Mouse (Mus musculus): Measurements from ENCODE around the gene Loxl3.
A peak's percentile ranks its signal among the peaks of the same experiment; 100 is the strongest.

Gene Loxl3

GRCm38 (mm10) chr6:83033249-83034185, at the start of gene Loxl3, which contains the start of gene Dok1:
TSS of gene Loxl3 (plus strand) at chr6:83034173.
TSS of gene Dok1 (minus strand) at chr6:83033471.
- no peak for DNase-seq (ENCODE audit: extremely low read depth, low read depth)

GRCm38 (mm10) chr6:82987411-82987971, 46.5 kb upstream of the Loxl3 start:
- DNase-seq (ENCODE audit: extremely low read depth, low read depth): no peak

GRCm38 (mm10) chr6:82993696-82994095, 40.3 kb upstream of the Loxl3 start:
- no peak for DNase-seq (ENCODE audit: extremely low read depth, low read depth)

- no peak for DNase-seq (ENCODE audit: extremely low read depth, low read depth)
Measured at GRCm38 (mm10) chr6:82994372-82994771, 39.6 kb upstream of the Loxl3 start.

GRCm38 (mm10) chr6:82996740-82997315, 37.1 kb upstream of the Loxl3 start:
- DNase-seq (ENCODE audit: extremely low read depth, low read depth): peak; percentile 98

- DNase-seq (ENCODE audit: extremely low read depth, low read depth): no peak
Measured at GRCm38 (mm10) chr6:82997511-82998102, 36.4 kb upstream of the Loxl3 start.

GRCm38 (mm10) chr6:82998326-82998725, 35.6 kb upstream of the Loxl3 start:
- DNase-seq (ENCODE audit: extremely low read depth, low read depth): no peak

- no peak for DNase-seq (ENCODE audit: extremely low read depth, low read depth)
Measured at GRCm38 (mm10) chr6:82999986-83000385, 34.0 kb upstream of the Loxl3 start.

- DNase-seq (ENCODE audit: extremely low read depth, low read depth): no peak
Measured at GRCm38 (mm10) chr6:83003082-83003481, 30.9 kb upstream of the Loxl3 start.

- DNase-seq (ENCODE audit: extremely low read depth, low read depth): no peak
Measured at GRCm38 (mm10) chr6:83003850-83004249, 30.1 kb upstream of the Loxl3 start.

GRCm38 (mm10) chr6:83004309-83004708, 29.7 kb upstream of the Loxl3 start:
- DNase-seq (ENCODE audit: extremely low read depth, low read depth): no peak

GRCm38 (mm10) chr6:83004872-83005271, 29.1 kb upstream of the Loxl3 start:
- peak; percentile 77 for DNase-seq (ENCODE audit: extremely low read depth, low read depth)

GRCm38 (mm10) chr6:83005444-83006011, 28.4 kb upstream of the Loxl3 start:
- DNase-seq (ENCODE audit: extremely low read depth, low read depth): no peak

- no peak for DNase-seq (ENCODE audit: extremely low read depth, low read depth)
Measured at GRCm38 (mm10) chr6:83006114-83006513, 27.9 kb upstream of the Loxl3 start.

GRCm38 (mm10) chr6:83008659-83009058, 25.3 kb upstream of the Loxl3 start:
- DNase-seq (ENCODE audit: extremely low read depth, low read depth): no peak

GRCm38 (mm10) chr6:83010010-83010409, 24.0 kb upstream of the Loxl3 start:
- peak; percentile 79 for DNase-seq (ENCODE audit: extremely low read depth, low read depth)

GRCm38 (mm10) chr6:83011255-83011654, 22.7 kb upstream of the Loxl3 start:
- DNase-seq (ENCODE audit: extremely low read depth, low read depth): no peak

GRCm38 (mm10) chr6:83011756-83012155, 22.2 kb upstream of the Loxl3 start:
- no peak for DNase-seq (ENCODE audit: extremely low read depth, low read depth)

- DNase-seq (ENCODE audit: extremely low read depth, low read depth): no peak
Measured at GRCm38 (mm10) chr6:83013444-83013843, 20.5 kb upstream of the Loxl3 start.

- DNase-seq (ENCODE audit: extremely low read depth, low read depth): no peak
Measured at GRCm38 (mm10) chr6:83014482-83015466, 19.2 kb upstream of the Loxl3 start.

All from MEL-GATA-1-ER (cell line).